Mouse (Mus musculus) small intestine, adult 2 months (tissue): Measurements from ENCODE around the gene Etv4.

Source experiments
- CTCF ChIP-seq: fragments of 200-500 bp; IDR thresholded peaks from 2 replicates; pipeline ENCODE4 v1.5.1; 2012; ENCODE audit warnings: low read depth, mild to moderate bottlenecking, control low read depth, inconsistent platforms, low read length, moderate library complexity, mixed read lengths; ENCODE audit not compliant: insufficient replicate concordance, insufficient read length; ENCODE audit errors: extremely low read depth
- POLR2A ChIP-seq: fragments of 200-500 bp; IDR thresholded peaks from 2 replicates; pipeline ENCODE4 v1.6.1; 2012; ENCODE audit warnings: low read depth, mild to moderate bottlenecking, control low read depth, inconsistent platforms, low read length, moderate library complexity

GRCm38 (mm10) chr11:101814375-101815102 is 29.4 kb upstream of the Etv4 start:
- no peak for TF ChIP-seq POLR2A
- peak; percentile 97 for TF ChIP-seq CTCF
